Mouse (Mus musculus) stomach, embryonic 15.5 days (tissue): ENCODE measurements at regions not wholly inside any gene's neighbourhood (a gene's known extent, or its start where the extent isn't known, plus 50 kb on each side); places are given as distances from the start of the nearest gene placed in this dataset.

ENCODE experiments used
- ATAC-seq: fragments of 200-750 bp; cut with Nextera tagmentation; 2 replicates; pipeline ENCODE4 v1.8.0; 2017; ENCODE audit warnings: low read depth, moderate number of reproducible peaks, moderate TSS enrichment; ENCODE audit not compliant: insufficient read depth, low FRiP score
- H3K27ac ChIP-seq: fragments of 300-500 bp; sonication (generic); 2 replicates; pipeline ENCODE4 v1.5.1; 2015; ENCODE audit warnings: mild to moderate bottlenecking, inconsistent platforms
- H3K27me3 ChIP-seq: fragments of 300-500 bp; sonication (generic); replicated peaks from 2 replicates; pipeline ENCODE4 v1.6.1; 2015; ENCODE audit warnings: inconsistent platforms
- H3K36me3 ChIP-seq: fragments of 300-500 bp; sonication (generic); 2 replicates; pipeline ENCODE4 v1.6.1; 2015; ENCODE audit warnings: inconsistent platforms
- H3K4me1 ChIP-seq: fragments of 300-500 bp; sonication (generic); 2 replicates; pipeline ENCODE4 v1.6.1; 2015; ENCODE audit warnings: inconsistent platforms
- H3K4me2 ChIP-seq: fragments of 300-500 bp; sonication (generic); 2 replicates; pipeline ENCODE4 v1.6.1; 2015; ENCODE audit warnings: mild to moderate bottlenecking, inconsistent platforms
- H3K4me3 ChIP-seq: fragments of 300-500 bp; sonication (generic); replicated peaks from 2 replicates; pipeline ENCODE4 v1.5.1; 2015; ENCODE audit warnings: inconsistent platforms
- H3K9ac ChIP-seq: fragments of 300-500 bp; sonication (generic); 2 replicates; pipeline ENCODE4 v1.6.1; 2015; ENCODE audit warnings: inconsistent platforms
- H3K9me3 ChIP-seq: fragments of 300-500 bp; sonication (generic); 2 replicates; pipeline ENCODE4 v1.6.1; 2016; ENCODE audit warnings: inconsistent platforms
- WGBS: fragments of 180-500 bp; shearing (Covaris S2); methylation state at CpG from one replicate; pipeline ENCODE4 v1.1.7; 2015; 5-methylcytosine and 5-hydroxymethylcytosine counted together

GRCm38 (mm10) chr1:137213717-137214116, 253.5 kb upstream of the Nr5a2 start:
- no peaks in the 10 kb centered on the region for H3K36me3 ChIP-seq
- no peaks in the 10 kb centered on the region for H3K27me3 ChIP-seq
- no peak overlapping the region for H3K4me2 ChIP-seq
- ATAC-seq, result no peak
- WGBS, result 85% methylated on average over 5 of the region's 5 CpGs
- no peak overlapping the region for H3K27ac ChIP-seq
- no peaks in the 10 kb centered on the region for H3K4me1 ChIP-seq
- H3K4me3 ChIP-seq, result no peak overlapping the region
- H3K9me3 ChIP-seq, result no peaks in the 10 kb centered on the region
- H3K9ac ChIP-seq, result no peak overlapping the region

GRCm38 (mm10) chr1:137212856-137213255, 252.6 kb upstream of the Nr5a2 start:
- Histone ChIP-seq H3K27me3 (no peaks in the 10 kb centered on the region), H3K4me1 (no peaks in the 10 kb centered on the region), H3K4me2 (no peak overlapping the region), H3K9me3 (no peaks in the 10 kb centered on the region), H3K36me3 (no peaks in the 10 kb centered on the region), H3K27ac (no peak overlapping the region), H3K9ac (no peak overlapping the region), H3K4me3 (no peak overlapping the region)
- 43% methylated on average over 3 of the region's 3 CpGs for WGBS
- ATAC-seq, result no peak

- Histone ChIP-seq H3K4me2 (no peak overlapping the region), H3K4me1 (no peaks in the 10 kb centered on the region), H3K27ac (no peak overlapping the region), H3K27me3 (no peaks in the 10 kb centered on the region), H3K36me3 (no peaks in the 10 kb centered on the region), H3K9ac (no peak overlapping the region), H3K4me3 (no peak overlapping the region), H3K9me3 (no peaks in the 10 kb centered on the region)
- ATAC-seq, result no peak
- 70% methylated on average over 7 of the region's 7 CpGs for WGBS
These were observed 244.1 kb upstream of the Nr5a2 start for GRCm38 (mm10) chr1:137204371-137204770.

- Histone ChIP-seq H3K36me3 (no peaks in the 10 kb centered on the region), H3K9me3 (no peaks in the 10 kb centered on the region), H3K9ac (no peak overlapping the region), H3K4me2 (no peak overlapping the region), H3K4me3 (no peak overlapping the region), H3K27ac (no peak overlapping the region), H3K4me1 (no peaks in the 10 kb centered on the region), H3K27me3 (no peaks in the 10 kb centered on the region)
- ATAC-seq, result no peak
- WGBS, result 73% methylated on average over 8 of the region's 8 CpGs
These were observed 243.3 kb upstream of the Nr5a2 start for GRCm38 (mm10) chr1:137203512-137203911.

DNA sequence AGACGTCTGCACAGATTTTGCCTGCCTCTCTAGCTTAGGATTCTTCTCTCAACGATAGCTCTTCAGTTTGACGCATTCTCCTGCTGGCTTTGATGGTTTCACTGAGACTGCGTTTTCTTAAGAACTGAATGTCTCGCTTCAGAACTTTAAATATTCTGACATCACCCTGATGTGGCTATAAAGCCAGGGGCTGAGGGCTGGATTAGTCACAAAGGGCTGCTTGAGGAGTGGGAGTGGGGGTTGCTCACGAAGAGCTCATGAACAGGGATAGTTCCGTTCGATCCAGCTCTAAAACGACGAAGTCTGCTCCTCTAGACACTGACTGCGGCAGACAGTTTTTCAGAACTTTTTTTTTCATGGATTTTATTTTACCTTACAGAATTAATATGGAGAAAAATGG, 240.7 kb upstream of the Nr5a2 start:
- no peaks in the 10 kb centered on the region for H3K9me3 ChIP-seq
- H3K27ac ChIP-seq, result no peak overlapping the region
- H3K9ac ChIP-seq, result no peak overlapping the region
- no peak overlapping the region for H3K4me3 ChIP-seq
- ATAC-seq, result no peak
- 83% methylated on average over 11 of the region's 11 CpGs for WGBS
- H3K4me1 ChIP-seq, result no peaks in the 10 kb centered on the region
- H3K4me2 ChIP-seq, result no peak overlapping the region
- H3K27me3 ChIP-seq, result no peaks in the 10 kb centered on the region
- H3K36me3 ChIP-seq, result no peaks in the 10 kb centered on the region

GRCm38 (mm10) chr1:137195962-137196361, 235.7 kb upstream of the Nr5a2 start:
- Histone ChIP-seq H3K36me3 (no peaks in the 10 kb centered on the region), H3K27me3 (no peaks in the 10 kb centered on the region), H3K4me1 (no peaks in the 10 kb centered on the region), H3K4me3 (no peak overlapping the region), H3K4me2 (no peak overlapping the region), H3K9me3 (no peaks in the 10 kb centered on the region), H3K27ac (no peak overlapping the region), H3K9ac (no peak overlapping the region)
- ATAC-seq, result no peak

- H3K27me3 ChIP-seq, result no peaks in the 10 kb centered on the region
These were observed 234.9 kb upstream of the Nr5a2 start for GRCm38 (mm10) chr1:137195065-137195620.

GRCm38 (mm10) chr1:137178231-137178630, 218.0 kb upstream of the Nr5a2 start:
- no peaks in the 10 kb centered on the region for H3K27me3 ChIP-seq
- no peak overlapping the region for H3K4me2 ChIP-seq
- H3K36me3 ChIP-seq, result no peaks in the 10 kb centered on the region
- H3K4me1 ChIP-seq, result no peaks in the 10 kb centered on the region
- ATAC-seq, result no peak
- WGBS, result 93% methylated on average over 4 of the region's 4 CpGs
- no peaks in the 10 kb centered on the region for H3K9me3 ChIP-seq
- H3K27ac ChIP-seq, result no peak overlapping the region
- H3K9ac ChIP-seq, result no peak overlapping the region
- no peak overlapping the region for H3K4me3 ChIP-seq

More at GRCm38 (mm10) chr1:137195065-137195620, 234.9 kb upstream of the Nr5a2 start:
- no peak for ATAC-seq
- Histone ChIP-seq H3K36me3 (no peaks in the 10 kb centered on the region), H3K4me3 (no peak overlapping the region), H3K27ac (no peak overlapping the region), H3K9ac (no peak overlapping the region), H3K9me3 (no peaks in the 10 kb centered on the region), H3K4me2 (no peak overlapping the region), H3K4me1 (no peaks in the 10 kb centered on the region)
- WGBS, result 65% methylated on average over 3 of the region's 3 CpGs

GRCm38 (mm10) chr1:137176696-137177095, 216.4 kb upstream of the Nr5a2 start:
- no peak overlapping the region for H3K27ac ChIP-seq
- H3K4me2 ChIP-seq, result no peak overlapping the region
- H3K4me1 ChIP-seq, result no peaks in the 10 kb centered on the region
- H3K27me3 ChIP-seq, result no peaks in the 10 kb centered on the region
- H3K9ac ChIP-seq, result no peak overlapping the region
- 76% methylated on average over 15 of the region's 15 CpGs for WGBS
- no peaks in the 10 kb centered on the region for H3K9me3 ChIP-seq
- no peak overlapping the region for H3K4me3 ChIP-seq
- no peaks in the 10 kb centered on the region for H3K36me3 ChIP-seq
- no peak for ATAC-seq

- Histone ChIP-seq H3K4me2 (no peak overlapping the region), H3K9ac (no peak overlapping the region), H3K36me3 (no peaks in the 10 kb centered on the region), H3K4me3 (no peak overlapping the region), H3K4me1 (no peaks in the 10 kb centered on the region), H3K27me3 (no peaks in the 10 kb centered on the region), H3K9me3 (no peaks in the 10 kb centered on the region), H3K27ac (no peak overlapping the region)
- no peak for ATAC-seq
- 59% methylated on average over 5 of the region's 5 CpGs for WGBS
These were observed 213.8 kb upstream of the Nr5a2 start for GRCm38 (mm10) chr1:137174081-137174480.

DNA sequence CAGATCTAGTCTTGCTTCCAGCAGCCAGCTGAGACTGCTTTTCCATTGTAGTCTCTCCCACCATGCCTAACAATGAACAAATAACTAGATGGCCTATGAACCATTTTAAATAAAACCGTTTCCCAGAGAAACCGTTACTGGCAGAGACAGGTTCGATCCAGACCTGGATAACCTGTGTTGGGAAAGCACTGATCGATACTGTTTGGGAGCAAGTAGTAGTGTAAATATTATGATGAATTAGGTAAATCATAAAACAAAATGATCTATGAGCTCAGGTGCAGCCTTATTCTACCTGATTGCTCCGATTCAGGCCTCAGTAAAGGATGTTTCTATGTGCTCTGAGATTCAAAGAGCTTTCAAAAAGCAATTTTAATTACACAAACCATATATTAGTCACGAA, 211.9 kb upstream of the Nr5a2 start:
- 65% methylated on average over 6 of the region's 6 CpGs for WGBS
- H3K27ac ChIP-seq, result no peak overlapping the region
- no peak overlapping the region for H3K4me2 ChIP-seq
- no peak overlapping the region for H3K9ac ChIP-seq
- no peak for ATAC-seq
- H3K4me1 ChIP-seq, result no peaks in the 10 kb centered on the region
- H3K27me3 ChIP-seq, result no peaks in the 10 kb centered on the region
- H3K9me3 ChIP-seq, result no peaks in the 10 kb centered on the region
- H3K4me3 ChIP-seq, result no peak overlapping the region
- H3K36me3 ChIP-seq, result no peaks in the 10 kb centered on the region

DNA sequence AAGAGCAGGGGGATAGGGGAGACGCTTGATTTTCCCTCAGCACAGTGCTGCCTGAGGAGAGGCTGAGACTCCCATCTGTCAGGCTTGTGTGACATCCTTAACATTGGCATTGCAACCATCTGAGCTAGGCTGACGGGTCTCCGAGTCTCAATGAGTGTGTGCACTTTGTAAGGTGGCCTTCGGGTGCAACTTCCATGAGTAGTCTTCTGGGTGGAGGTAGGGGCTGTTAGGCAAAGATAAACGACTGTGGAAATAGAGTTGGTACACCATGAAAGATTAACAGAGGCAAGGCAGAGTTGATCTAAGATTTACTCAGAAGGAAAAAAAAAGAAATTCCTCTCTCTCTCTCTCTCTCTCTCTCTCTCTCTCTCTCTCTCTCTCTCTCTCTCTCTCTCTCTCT, 211.2 kb upstream of the Nr5a2 start:
- H3K4me2 ChIP-seq, result no peak overlapping the region
- H3K4me3 ChIP-seq, result no peak overlapping the region
- no peaks in the 10 kb centered on the region for H3K9me3 ChIP-seq
- no peak for ATAC-seq
- H3K4me1 ChIP-seq, result no peaks in the 10 kb centered on the region
- H3K9ac ChIP-seq, result no peak overlapping the region
- no peaks in the 10 kb centered on the region for H3K36me3 ChIP-seq
- no peaks in the 10 kb centered on the region for H3K27me3 ChIP-seq
- 51% methylated on average over 5 of the region's 5 CpGs for WGBS
- H3K27ac ChIP-seq, result no peak overlapping the region

DNA sequence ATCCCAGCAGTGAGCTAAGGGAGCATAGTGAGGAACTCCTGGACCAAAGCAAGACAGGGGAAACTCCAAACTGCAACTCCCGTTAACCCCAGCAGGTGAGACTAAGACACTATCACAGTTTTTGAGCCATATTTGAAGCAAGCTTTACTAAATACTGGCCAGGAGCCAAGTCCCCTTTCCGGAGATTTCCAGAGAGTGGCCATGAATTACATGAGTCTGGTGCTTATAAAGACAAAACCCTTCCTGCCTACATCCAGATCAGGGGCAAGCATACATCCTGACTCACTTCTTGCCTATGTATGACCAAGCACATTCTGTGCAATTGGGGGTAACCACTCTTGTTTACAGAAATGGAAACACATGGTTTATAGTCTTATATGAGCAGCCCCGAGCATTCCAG, 187.6 kb upstream of the Nr5a2 start:
- Histone ChIP-seq H3K27ac (no peak overlapping the region), H3K9me3 (no peaks in the 10 kb centered on the region), H3K4me1 (no peaks in the 10 kb centered on the region), H3K4me3 (no peak overlapping the region), H3K4me2 (no peak overlapping the region), H3K36me3 (no peaks in the 10 kb centered on the region), H3K9ac (no peak overlapping the region), H3K27me3 (no peaks in the 10 kb centered on the region)
- no peak for ATAC-seq
- 40% methylated on average over 3 of the region's 3 CpGs for WGBS
